Mouse (Mus musculus): ENCODE results near the gene Ccdc69. TPM values are rescaled to one million over a fixed set of nuclear protein-coding genes. Genes with fewer than 3 reads are reported as not detected.

The Ccdc69 gene
- polyA plus RNA-seq, 1 experiment from 2014 or later, result 3.5 TPM

DNA sequence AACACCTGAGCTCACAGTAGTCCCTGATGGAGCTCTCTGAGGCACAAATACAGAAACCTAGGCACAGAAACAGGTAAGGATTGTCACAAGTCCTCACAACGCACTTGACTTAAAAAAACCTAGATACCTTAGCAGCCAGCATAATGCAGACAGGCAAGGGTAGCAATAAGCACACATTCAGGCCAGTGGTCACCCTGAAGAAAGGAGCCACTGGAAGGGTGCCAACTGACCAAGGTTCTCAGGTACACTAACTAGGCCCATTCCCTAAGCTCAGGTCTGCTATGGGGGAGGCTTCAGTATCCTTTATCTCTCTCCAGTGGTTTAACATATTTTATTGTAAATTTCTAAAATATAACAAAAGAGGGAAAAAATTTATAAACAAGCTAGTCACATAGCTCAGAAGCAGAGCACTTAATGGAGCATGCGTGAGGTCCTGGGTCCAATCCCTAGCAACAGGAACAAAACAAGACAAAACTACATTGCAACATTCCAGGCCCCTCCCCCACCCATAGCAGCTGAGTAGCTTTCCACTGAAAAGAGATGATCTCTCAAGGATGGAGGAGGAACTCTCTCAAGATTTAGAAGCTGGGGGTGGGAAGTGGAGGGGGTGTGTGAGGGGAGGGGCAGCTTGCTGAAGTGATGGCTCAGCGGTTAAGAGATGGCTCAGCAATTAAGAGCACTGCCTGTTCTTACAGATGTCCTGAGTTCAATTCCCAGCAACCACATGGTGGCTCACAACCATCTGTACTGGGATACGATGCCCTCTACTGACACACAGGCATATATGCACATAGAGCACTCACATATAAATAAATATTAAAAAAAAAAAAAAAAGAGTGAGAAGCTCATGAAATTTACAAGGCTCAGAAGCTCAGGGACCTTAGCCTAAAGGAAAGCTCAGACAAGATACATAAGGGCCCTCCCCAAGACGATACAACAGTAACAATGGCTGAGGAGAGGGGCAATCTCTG lies 65.1 kb downstream of the Ccdc69 start:
- Histone ChIP-seq H3K4me1 (replicated peaks; ENCODE audit: control insufficient read depth, insufficient read depth, low read length) (peaks cover 6% of the 10 kb centered on the region), H3K27ac (ENCODE audit: low read length) (peak overlapping the region; percentile 10; the same call in 1 of the 2 replicates), H3K4me3 (ENCODE audit: low read length) (no peak overlapping the region), H3K36me3 (ENCODE audit: control insufficient read depth, insufficient read depth, low read length) (peaks cover 50% of the 10 kb centered on the region), H3K9ac (ENCODE audit: low read length) (no peak overlapping the region), H3K27me3 (ENCODE audit: control insufficient read depth, insufficient read depth, low read depth, low read length) (no peaks in the 10 kb centered on the region), H3K4me2 (ENCODE audit: low read depth, low read length) (no peak overlapping the region), H3K9me3 (ENCODE audit: control insufficient read depth, low read length) (no peaks in the 10 kb centered on the region)
- peak; percentile 66 for ATAC-seq (ENCODE audit: low read depth)
- WGBS, result 67% methylated on average over 5 of the region's 5 CpGs

DNA sequence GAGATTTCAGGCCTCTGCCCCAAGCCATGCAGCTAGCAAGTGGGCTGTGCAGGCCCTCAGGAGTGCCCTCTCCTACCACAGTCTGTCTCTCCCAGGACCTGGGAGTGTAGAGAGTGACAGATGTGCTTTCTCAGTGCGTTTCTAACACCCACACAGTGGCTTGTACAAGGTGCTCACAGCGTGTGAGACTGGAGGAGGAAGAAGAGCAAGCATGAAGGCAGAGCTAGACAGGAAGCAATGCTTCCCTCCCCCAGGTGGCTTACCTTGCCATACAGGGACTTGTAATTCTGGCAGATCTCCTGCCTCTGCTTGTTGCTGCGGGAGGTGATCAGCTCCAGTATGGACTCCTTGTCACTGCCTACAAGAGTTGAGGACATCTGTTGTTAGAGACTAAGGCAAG lies 66.5 kb downstream of the Ccdc69 start:
- peaks cover 4% of the 10 kb centered on the region for H3K4me1 ChIP-seq (replicated peaks; ENCODE audit: control insufficient read depth, insufficient read depth, low read length)
- H3K4me3 ChIP-seq (ENCODE audit: low read length), result no peak overlapping the region
- no peak overlapping the region for H3K4me2 ChIP-seq (ENCODE audit: low read depth, low read length)
- no peak overlapping the region for H3K27ac ChIP-seq (ENCODE audit: low read length)
- no peak for ATAC-seq (ENCODE audit: low read depth)
- H3K27me3 ChIP-seq (ENCODE audit: control insufficient read depth, insufficient read depth, low read depth, low read length), result no peaks in the 10 kb centered on the region
- WGBS, result 85% methylated on average over 3 of the region's 3 CpGs
- no peaks in the 10 kb centered on the region for H3K9me3 ChIP-seq (ENCODE audit: control insufficient read depth, low read length)
- no peak overlapping the region for H3K9ac ChIP-seq (ENCODE audit: low read length)
- peaks cover 62% of the 10 kb centered on the region for H3K36me3 ChIP-seq (ENCODE audit: control insufficient read depth, insufficient read depth, low read length)

DNA sequence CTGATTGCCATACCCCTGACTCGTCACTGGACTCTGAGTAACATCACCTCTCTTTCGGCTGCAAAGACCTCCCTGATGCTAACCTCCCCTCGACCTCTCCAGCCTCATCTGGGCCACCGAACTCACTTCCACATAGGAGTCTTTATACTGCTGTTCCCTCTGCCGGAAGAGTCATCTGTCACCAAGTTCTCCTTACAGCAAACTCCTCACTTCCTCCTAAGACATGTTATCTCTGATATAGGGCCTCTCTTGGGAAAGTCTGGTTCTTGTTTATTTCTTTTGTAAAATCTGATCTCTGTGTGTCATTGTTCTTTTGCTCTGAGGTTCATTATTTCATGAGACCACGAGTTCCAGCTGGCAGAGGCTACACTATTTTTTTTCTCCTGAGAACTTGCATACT lies 69.7 kb downstream of the Ccdc69 start:
- peaks cover 79% of the 10 kb centered on the region for H3K36me3 ChIP-seq (ENCODE audit: control insufficient read depth, insufficient read depth, low read length)
- WGBS, result 45% methylated on average over 6 of the region's 6 CpGs

DNA sequence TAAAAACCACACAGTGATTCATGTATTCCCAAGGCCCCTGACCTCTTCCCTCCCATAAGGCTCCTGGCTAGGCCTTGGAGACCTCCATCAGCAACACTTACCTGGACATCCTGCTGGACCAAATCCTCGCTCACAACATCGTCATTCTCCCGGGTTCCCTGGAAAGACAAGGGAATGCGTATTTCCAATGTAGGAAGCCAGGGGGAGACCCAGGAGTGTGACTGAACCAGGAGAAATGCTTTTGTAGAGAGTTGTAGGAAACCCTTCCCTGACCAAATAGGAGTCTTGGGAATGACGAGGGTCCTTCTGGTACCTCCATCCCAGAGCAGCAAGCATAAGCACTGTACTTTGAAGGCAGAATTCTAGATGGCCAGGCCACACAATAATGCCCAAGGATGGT lies 72.2 kb downstream of the Ccdc69 start:
- 78% methylated on average over 5 of the region's 5 CpGs for WGBS
- no peak overlapping the region for H3K4me3 ChIP-seq (ENCODE audit: low read length)
- H3K9me3 ChIP-seq (ENCODE audit: control insufficient read depth, low read length), result peaks cover 8% of the 10 kb centered on the region
- ATAC-seq (ENCODE audit: low read depth), result no peak
- no peaks in the 10 kb centered on the region for H3K4me1 ChIP-seq (replicated peaks; ENCODE audit: control insufficient read depth, insufficient read depth, low read length)
- no peak overlapping the region for H3K9ac ChIP-seq (ENCODE audit: low read length)
- H3K27me3 ChIP-seq (ENCODE audit: control insufficient read depth, insufficient read depth, low read depth, low read length), result no peaks in the 10 kb centered on the region
- H3K27ac ChIP-seq (ENCODE audit: low read length), result no peak overlapping the region
- H3K4me2 ChIP-seq (ENCODE audit: low read depth, low read length), result no peak overlapping the region
- peaks cover 89% of the 10 kb centered on the region for H3K36me3 ChIP-seq (ENCODE audit: control insufficient read depth, insufficient read depth, low read length)

More for the DNA sequence above, 69.7 kb downstream of the Ccdc69 start:
- H3K27me3 ChIP-seq (ENCODE audit: control insufficient read depth, insufficient read depth, low read depth, low read length), result no peaks in the 10 kb centered on the region
- no peak overlapping the region for H3K4me2 ChIP-seq (ENCODE audit: low read depth, low read length)
- H3K4me3 ChIP-seq (ENCODE audit: low read length), result no peak overlapping the region
- no peaks in the 10 kb centered on the region for H3K4me1 ChIP-seq (replicated peaks; ENCODE audit: control insufficient read depth, insufficient read depth, low read length)
- H3K9me3 ChIP-seq (ENCODE audit: control insufficient read depth, low read length), result no peaks in the 10 kb centered on the region
- no peak overlapping the region for H3K9ac ChIP-seq (ENCODE audit: low read length)
- no peak for ATAC-seq (ENCODE audit: low read depth)
- no peak overlapping the region for H3K27ac ChIP-seq (ENCODE audit: low read length)

DNA sequence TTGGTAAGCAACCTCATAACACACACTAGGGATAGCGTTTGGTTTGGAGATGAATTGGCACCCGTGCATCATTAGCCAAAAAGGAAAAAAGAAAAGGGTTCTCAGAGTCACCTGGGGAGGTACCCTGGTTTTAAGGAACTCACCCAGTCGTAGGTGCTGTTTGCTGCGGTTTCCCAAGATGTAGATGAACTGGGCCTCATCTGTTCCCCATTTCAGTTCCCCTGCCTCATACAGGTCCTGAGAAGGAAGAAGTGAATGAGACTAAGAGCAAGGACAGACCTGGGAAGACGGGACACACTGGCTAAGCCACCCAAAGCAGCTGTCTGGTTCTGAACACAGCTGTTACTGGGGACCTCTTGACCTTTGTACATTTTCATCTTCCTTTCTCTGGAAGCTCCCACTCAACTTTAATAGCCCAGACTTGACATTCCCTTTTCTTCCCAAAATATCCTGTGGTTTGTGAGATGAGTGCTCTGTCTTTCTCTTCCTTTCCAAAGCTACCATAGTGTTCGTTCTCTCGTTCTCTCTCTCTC lies 72.9 kb downstream of the Ccdc69 start:
- no peaks in the 10 kb centered on the region for H3K4me1 ChIP-seq (replicated peaks; ENCODE audit: control insufficient read depth, insufficient read depth, low read length)
- no peaks in the 10 kb centered on the region for H3K27me3 ChIP-seq (ENCODE audit: control insufficient read depth, insufficient read depth, low read depth, low read length)
- no peak for ATAC-seq (ENCODE audit: low read depth)
- no peak overlapping the region for H3K27ac ChIP-seq (ENCODE audit: low read length)
- peaks cover 86% of the 10 kb centered on the region for H3K36me3 ChIP-seq (ENCODE audit: control insufficient read depth, insufficient read depth, low read length)
- H3K4me2 ChIP-seq (ENCODE audit: low read depth, low read length), result no peak overlapping the region
- H3K9ac ChIP-seq (ENCODE audit: low read length), result no peak overlapping the region
- H3K4me3 ChIP-seq (ENCODE audit: low read length), result no peak overlapping the region
- peaks cover 8% of the 10 kb centered on the region for H3K9me3 ChIP-seq (ENCODE audit: control insufficient read depth, low read length)
- 79% methylated on average over 7 of the region's 7 CpGs for WGBS

Other genes with a start within 250 kb of the Ccdc69 start
- 5.8 and 7.7 TPM in 2 replicates for gene Lyrm7, start 217.2 kb downstream of the Ccdc69 start, polyA plus RNA-seq (2015; fragmentation: Nextera tagmentation; extraction: Ambion mirVana)
- gene Hint1, start 211.7 kb downstream of the Ccdc69 start, polyA plus RNA-seq (2015; fragmentation: Nextera tagmentation; extraction: Ambion mirVana), result 563 and 641 TPM in 2 replicates
- 181 and 202 TPM in 2 replicates for gene Gpx3, start 175.7 kb downstream of the Ccdc69 start, polyA plus RNA-seq (2015; fragmentation: Nextera tagmentation; extraction: Ambion mirVana)
- gene Tnip1, start 115.2 kb downstream of the Ccdc69 start, polyA plus RNA-seq (2015; fragmentation: Nextera tagmentation; extraction: Ambion mirVana), result 18.7 and 19.2 TPM in 2 replicates
- gene Anxa6, start 44.7 kb downstream of the Ccdc69 start, polyA plus RNA-seq (2015; fragmentation: Nextera tagmentation; extraction: Ambion mirVana), result 406 and 415 TPM in 2 replicates
- gene Gm2a, start 20.0 kb upstream of the Ccdc69 start, polyA plus RNA-seq (2015; fragmentation: Nextera tagmentation; extraction: Ambion mirVana), result 22.8 TPM in 2 replicates
- gene Slc36a3, start 73.6 kb upstream of the Ccdc69 start, polyA plus RNA-seq (2015; fragmentation: Nextera tagmentation; extraction: Ambion mirVana), result not detected in 2 replicates
- gene Slc36a2, start 106.9 kb upstream of the Ccdc69 start, polyA plus RNA-seq (2015; fragmentation: Nextera tagmentation; extraction: Ambion mirVana), result 8.8 and 9.6 TPM in 2 replicates
- 2.2 and 3.2 TPM in 2 replicates for gene Slc36a1, start 126.2 kb upstream of the Ccdc69 start, polyA plus RNA-seq (2015; fragmentation: Nextera tagmentation; extraction: Ambion mirVana)